In the genomic region with DNA sequence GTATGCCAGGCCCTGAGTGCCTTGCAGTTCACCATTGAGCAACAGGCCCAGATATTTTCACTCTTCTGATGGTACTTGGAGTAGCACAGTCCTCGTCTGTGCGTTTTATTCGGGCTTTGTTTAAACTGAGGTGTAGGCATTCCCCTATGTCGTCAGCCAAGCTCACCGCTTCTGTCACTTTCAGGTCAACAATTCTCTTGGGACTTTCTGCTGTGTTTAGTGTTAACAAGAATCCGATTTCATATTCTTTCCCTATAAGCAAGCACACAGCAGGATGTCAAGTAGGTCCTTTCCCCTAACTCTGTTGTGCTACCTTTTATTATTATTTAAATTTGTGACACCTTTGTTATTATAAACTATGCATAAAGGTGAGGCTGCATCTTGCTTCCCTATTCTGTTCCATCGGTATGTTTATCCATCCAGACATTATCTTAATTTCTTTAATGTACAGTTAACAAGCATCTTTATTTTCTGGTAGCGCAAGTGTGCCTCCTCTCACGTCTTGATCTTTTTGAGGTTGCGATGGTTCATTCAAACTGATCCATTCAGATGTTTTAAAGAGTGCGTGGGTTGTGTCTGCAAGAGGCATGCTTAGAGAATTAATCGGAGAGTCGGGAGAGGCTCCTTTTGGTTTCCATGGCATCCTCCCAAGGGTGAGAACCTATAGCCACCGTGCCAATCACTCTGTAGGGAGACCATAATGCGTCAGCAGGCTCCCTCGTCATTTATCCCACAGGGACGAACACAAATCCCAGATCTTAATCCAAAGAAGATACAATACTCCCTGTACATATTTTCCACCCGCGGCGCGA, we compare ENCODE assay signal across 8 mouse cellular contexts. TPM values are rescaled to one million over a fixed set of nuclear protein-coding genes. Genes with fewer than 3 reads are reported as not detected.
DNase-seq lines count a peak whose midpoint lies in the region; ATAC-seq and TF ChIP-seq lines count a peak whose summit lies in the region.

No protein-coding gene starts in this region.

- H3K27me3 ChIP-seq in heart, embryonic 16.5 days (ENCODE audit: control insufficient read depth, insufficient read depth, low read length): no peaks in the 10 kb centered on the region
- H3K27me3 ChIP-seq in forebrain, embryonic 10.5 days (ENCODE audit: poor library complexity, severe bottlenecking): no peaks in the 10 kb centered on the region
- H3K27me3 ChIP-seq in liver, embryonic 14.5 days (ENCODE audit: control insufficient read depth, insufficient read depth, low read length): no peaks in the 10 kb centered on the region

- H3K27ac ChIP-seq in heart, embryonic 16.5 days (ENCODE audit: low read length): peak overlapping the region; percentile 80
- H3K27ac ChIP-seq in ES-E14 (ENCODE audit: insufficient read depth, low read depth, low read length, poor library complexity, severe bottlenecking): peak overlapping the region; percentile 28
- peak overlapping the region; percentile 91 for H3K27ac ChIP-seq in forebrain, embryonic 10.5 days
- H3K27ac ChIP-seq in liver, embryonic 14.5 days: peak overlapping the region; percentile 97

- no peak for TF ChIP-seq CTCF in liver, embryonic 14.5 days (IDR thresholded peaks at IDR 0.05; ENCODE audit: low read depth)

- peak overlapping the region; percentile 88 for H3K4me3 ChIP-seq in heart, embryonic 16.5 days (ENCODE audit: low read length)
- H3K4me3 ChIP-seq in ES-E14 (ENCODE audit: insufficient read depth in 1 of 2, low read depth in 1 of 2, low read length in 2 of 2, poor library complexity in 1 of 2, severe bottlenecking in 1 of 2): peak overlapping the region; percentile 60 to 83
- H3K4me3 ChIP-seq in forebrain, embryonic 10.5 days: peak overlapping the region; percentile 79
- peak overlapping the region; percentile 78 to 87 for H3K4me3 ChIP-seq in liver, embryonic 14.5 days (ENCODE audit: insufficient read depth in 1 of 2, low read depth in 2 of 2, low read length in 2 of 2)

- intact Hi-C loops in heart, postnatal 25 days (cut with DNase I): loop anchor here (5.0 kb wide), 1 partner anchor 171 kb away; no protein-coding TSS in a partner anchor

- H3K4me2 ChIP-seq in heart, embryonic 16.5 days (ENCODE audit: low read depth, low read length): peak overlapping the region; percentile 92
- H3K4me2 ChIP-seq in liver, embryonic 14.5 days (ENCODE audit: low read depth): peak overlapping the region; percentile 95

- no peaks in the 10 kb centered on the region for H3K9me3 ChIP-seq in heart, embryonic 16.5 days (replicated peaks; ENCODE audit: control insufficient read depth, low read length)
- no peaks in the 10 kb centered on the region for H3K9me3 ChIP-seq in ES-E14 (ENCODE audit: control insufficient read depth, insufficient read depth, low read depth, low read length)
- peaks cover 4% of the 10 kb centered on the region; the same call in 1 of the 2 replicates for H3K9me3 ChIP-seq in forebrain, embryonic 10.5 days
- no peaks in the 10 kb centered on the region for H3K9me3 ChIP-seq in liver, embryonic 14.5 days (ENCODE audit: control insufficient read depth, low read length)

- TF ChIP-seq EP300 in liver, embryonic 14.5 days (IDR thresholded peaks at IDR 0.05; ENCODE audit: low read depth): no peak

- WGBS in heart, embryonic 16.5 days: 20% methylated on average over 21 of the region's 21 CpGs
- 22% methylated on average over 21 of the region's 21 CpGs for whole genome bisulfite sequencing in forebrain, embryonic 10.5 days
- 28% methylated on average over 21 of the region's 21 CpGs for WGBS in liver, embryonic 14.5 days (ENCODE audit: insufficient replicate concordance)

- DNase-seq in heart, postnatal 25 days (ENCODE audit: low spot score): no peak
- DNase-seq in ES-E14 (ENCODE audit: low read depth, low spot score): no peak
- DNase-seq in forebrain, embryonic 10.5 days (ENCODE audit: extremely low spot score, low spot score): no peak
- DNase-seq in liver, embryonic 14.5 days (ENCODE audit: low read depth in 3 of 3, low spot score in 3 of 3): no peak
- DNase-seq in testis, postnatal 14 days (ENCODE audit: low spot score): peak; percentile 26
- no peak for DNase-seq in cerebellum, adult 8-10 months
- no peak for DNase-seq in cerebellum, postnatal 25 days

- no peaks in the 10 kb centered on the region for H3K36me3 ChIP-seq in heart, embryonic 16.5 days (ENCODE audit: control insufficient read depth, insufficient read depth)
- peaks cover 11% of the 10 kb centered on the region; the same call in 1 of the 2 replicates for H3K36me3 ChIP-seq in ES-E14 (ENCODE audit: control insufficient read depth, insufficient read depth, low read length, poor library complexity, severe bottlenecking)
- H3K36me3 ChIP-seq in forebrain, embryonic 10.5 days (replicated peaks): no peaks in the 10 kb centered on the region
- H3K36me3 ChIP-seq in liver, embryonic 14.5 days (replicated peaks; ENCODE audit: control insufficient read depth, insufficient read depth, low read depth): no peaks in the 10 kb centered on the region

- peaks cover 8% of the 10 kb centered on the region; the same call in 1 of the 2 replicates for H3K4me1 ChIP-seq in heart, embryonic 16.5 days (ENCODE audit: control insufficient read depth, insufficient read depth, low read length)
- peaks cover 0 to 9% of the 10 kb centered on the region in 2 experiments; a peak in 1 of 4 replicates for H3K4me1 ChIP-seq in ES-E14 (ENCODE audit: control insufficient read depth in 2 of 2, insufficient read depth in 2 of 2, low read length in 2 of 2, poor library complexity in 1 of 2)
- H3K4me1 ChIP-seq in forebrain, embryonic 10.5 days: peaks cover 23% of the 10 kb centered on the region
- peaks cover 17 to 20% of the 10 kb centered on the region in 2 experiments for H3K4me1 ChIP-seq in liver, embryonic 14.5 days (replicated peaks; ENCODE audit: control insufficient read depth in 2 of 2, insufficient read depth in 2 of 2, low read length in 1 of 2)

- H3K9ac ChIP-seq in heart, embryonic 16.5 days (ENCODE audit: low read length): peak overlapping the region; percentile 78
- peak overlapping the region; percentile 61 for H3K9ac ChIP-seq in ES-E14 (ENCODE audit: insufficient read depth, low read depth, low read length, poor library complexity, severe bottlenecking)
- peak overlapping the region; percentile 76 for H3K9ac ChIP-seq in liver, embryonic 14.5 days (replicated peaks)

- no peak for ATAC-seq in heart, embryonic 16.5 days (replicated peaks; ENCODE audit: extremely low read depth, insufficient read depth, low FRiP score)
- no peak for ATAC-seq in liver, embryonic 14.5 days (ENCODE audit: insufficient read depth)

- in situ Hi-C loops in ES-E14 (cut with MboI; ENCODE audit: low sequenced_read_pairs in 2 of 2, unreplicated experiment in 2 of 2): no loop called here

TF ChIP-seq in ES-E14, 5 proteins besides CTCF, POLR2A, EP300 and RAD21:
- TF ChIP-seq HCFC1 (IDR thresholded peaks at IDR 0.05; ENCODE audit: borderline replicate concordance, insufficient read depth, low read length) (no peak), CHD2 (IDR thresholded peaks at IDR 0.05; ENCODE audit: low read depth, low read length) (no peak), MAFK (IDR thresholded peaks at IDR 0.05; ENCODE audit: insufficient read depth, low read depth, low read length) (no peak), ZNF384 (IDR thresholded peaks at IDR 0.05; ENCODE audit: low read depth, low read length) (no peak), ZC3H11A (IDR thresholded peaks at IDR 0.05; ENCODE audit: borderline replicate concordance, low read depth, low read length) (no peak)

RNA-seq across cellular contexts. Expression of a gene that starts 15.6 kb away (rescaled TPM):
- polyA plus RNA-seq in heart, embryonic 16.5 days (2015; fragmentation: Nextera tagmentation; extraction: Ambion mirVana): 19.6 and 28.0 TPM in 2 replicates
- 10 to 100 TPM in 1 of 2 experiments, 1 to 10 TPM in 1; 8.8 to 10.4 TPM for total RNA-seq in heart, postnatal 25 days (2021)
- total RNA-seq in ES-E14 (2012; rRNA removed): 1.3 and 1.8 TPM in 2 replicates
- 2.3 and 4.6 TPM in 2 replicates for polyA plus RNA-seq in forebrain, embryonic 10.5 days (2016; fragmentation: Nextera tagmentation; extraction: Ambion mirVana)
- polyA plus RNA-seq in liver, embryonic 14.5 days (2012; rRNA removed): 4.9 and 6.2 TPM in 2 replicates
- 2.3 and 3.8 TPM in 2 replicates for polyA plus RNA-seq in liver, embryonic 14.5 days (2014; fragmentation: Nextera tagmentation; extraction: Ambion mirVana)

RNA-seq across cellular contexts. Expression of a gene that starts 20.9 kb away (rescaled TPM):
- polyA plus RNA-seq in heart, embryonic 16.5 days (2015; fragmentation: Nextera tagmentation; extraction: Ambion mirVana): 30.3 and 34.7 TPM in 2 replicates
- 10 to 100 TPM; 20.6 to 21.9 TPM for total RNA-seq in heart, postnatal 25 days (2021)
- total RNA-seq in ES-E14 (2012; rRNA removed): 9.0 and 9.2 TPM in 2 replicates
- polyA plus RNA-seq in forebrain, embryonic 10.5 days (2016; fragmentation: Nextera tagmentation; extraction: Ambion mirVana): 6.7 and 7.3 TPM in 2 replicates
- polyA plus RNA-seq in liver, embryonic 14.5 days (2012; rRNA removed): 6.9 and 13.0 TPM in 2 replicates
- 16.5 and 17.5 TPM in 2 replicates for polyA plus RNA-seq in liver, embryonic 14.5 days (2014; fragmentation: Nextera tagmentation; extraction: Ambion mirVana)

RNA-seq across cellular contexts. Expression of a gene that starts 33.6 kb away (rescaled TPM):
- 3.2 and 3.3 TPM in 2 replicates for polyA plus RNA-seq in heart, embryonic 16.5 days (2015; fragmentation: Nextera tagmentation; extraction: Ambion mirVana)
- total RNA-seq in heart, postnatal 25 days (2021): 100 to 1,000 TPM; 174 to 181 TPM
- 1.8 and 2.6 TPM in 2 replicates for total RNA-seq in ES-E14 (2012; rRNA removed)
- polyA plus RNA-seq in forebrain, embryonic 10.5 days (2016; fragmentation: Nextera tagmentation; extraction: Ambion mirVana): not detected in 2 replicates
- polyA plus RNA-seq in liver, embryonic 14.5 days (2012; rRNA removed): 21.4 and 22.0 TPM in 2 replicates
- polyA plus RNA-seq in liver, embryonic 14.5 days (2014; fragmentation: Nextera tagmentation; extraction: Ambion mirVana): 5.7 and 6.6 TPM in 2 replicates

RNA-seq across cellular contexts. Expression of a gene that starts 56.8 kb away (rescaled TPM):
- polyA plus RNA-seq in heart, embryonic 16.5 days (2015; fragmentation: Nextera tagmentation; extraction: Ambion mirVana): 0.61 and 1.1 TPM in 2 replicates
- total RNA-seq in heart, postnatal 25 days (2021): not detected
- 1.5 and 2.3 TPM in 2 replicates for total RNA-seq in ES-E14 (2012; rRNA removed)
- polyA plus RNA-seq in forebrain, embryonic 10.5 days (2016; fragmentation: Nextera tagmentation; extraction: Ambion mirVana): not detected in 2 replicates
- polyA plus RNA-seq in liver, embryonic 14.5 days (2012; rRNA removed): 0.02 TPM in 2 replicates
- 0.09 TPM in 1 of 2 replicates, not detected in the other for polyA plus RNA-seq in liver, embryonic 14.5 days (2014; fragmentation: Nextera tagmentation; extraction: Ambion mirVana)

Comparison
In these comparisons a context has a peak if more than half of its experiments do, and no peak if none do; other contexts are left out.
1. H3K27ac ChIP-seq: peak in every context shown above with its lines; median percentile 97 in liver, embryonic 14.5 days; 91 in forebrain, embryonic 10.5 days; 80 in heart, embryonic 16.5 days; 28 in ES-E14.